Mouse (Mus musculus) lung, embryonic 16.5 days (tissue): ENCODE measurements at regions not wholly inside any gene's neighbourhood (a gene's known extent, or its start where the extent isn't known, plus 50 kb on each side); places are given as distances from the start of the nearest gene placed in this dataset.

Experiments used
- ATAC-seq: fragments of 200-750 bp; cut with Nextera tagmentation; 2 replicates; pipeline ENCODE4 v1.8.0; 2017; ENCODE audit warnings: low read depth, mild to moderate bottlenecking, moderate library complexity
- H3K27ac ChIP-seq: fragments of 300-500 bp; sonication (generic); 2 replicates; pipeline ENCODE4 v1.5.1; 2014; ENCODE audit warnings: mild to moderate bottlenecking, control low read depth, low read length
- H3K27me3 ChIP-seq: fragments of 300-500 bp; sonication (generic); 2 replicates; pipeline ENCODE4 v1.6.1; 2014; ENCODE audit warnings: low read depth, low read length, mixed read lengths; ENCODE audit not compliant: control insufficient read depth, insufficient read depth
- H3K36me3 ChIP-seq: fragments of 300-500 bp; sonication (generic); 2 replicates; pipeline ENCODE4 v1.6.1; 2014; ENCODE audit warnings: low read length; ENCODE audit not compliant: control insufficient read depth, insufficient read depth
- H3K4me1 ChIP-seq: fragments of 300-500 bp; sonication (generic); replicated peaks from 2 replicates; pipeline ENCODE4 v1.6.1; 2014; ENCODE audit warnings: low read length, mixed read lengths; ENCODE audit not compliant: control insufficient read depth, insufficient read depth
- H3K4me2 ChIP-seq: fragments of 300-500 bp; sonication (generic); 2 replicates; pipeline ENCODE4 v1.6.1; 2014; ENCODE audit warnings: low read depth, low read length, control low read depth
- H3K4me3 ChIP-seq: fragments of 300-500 bp; sonication (generic); 2 replicates; pipeline ENCODE4 v1.5.1; 2014; ENCODE audit warnings: mild to moderate bottlenecking, low read length, control low read depth
- H3K9ac ChIP-seq: fragments of 300-500 bp; sonication (generic); 2 replicates; pipeline ENCODE4 v1.6.1; 2014; ENCODE audit warnings: low read length, control low read depth
- H3K9me3 ChIP-seq: fragments of 300-500 bp; sonication (generic); 2 replicates; pipeline ENCODE4 v1.6.1; 2016; ENCODE audit warnings: low read length; ENCODE audit not compliant: control insufficient read depth
- WGBS: fragments of 180-500 bp; shearing (Covaris S2); extraction: QIAGEN DNeasy Blood & Tissue Kit; methylation state at CpG from one replicate; pipeline ENCODE4 v1.1.7; 2014; 5-methylcytosine and 5-hydroxymethylcytosine counted together

DNA sequence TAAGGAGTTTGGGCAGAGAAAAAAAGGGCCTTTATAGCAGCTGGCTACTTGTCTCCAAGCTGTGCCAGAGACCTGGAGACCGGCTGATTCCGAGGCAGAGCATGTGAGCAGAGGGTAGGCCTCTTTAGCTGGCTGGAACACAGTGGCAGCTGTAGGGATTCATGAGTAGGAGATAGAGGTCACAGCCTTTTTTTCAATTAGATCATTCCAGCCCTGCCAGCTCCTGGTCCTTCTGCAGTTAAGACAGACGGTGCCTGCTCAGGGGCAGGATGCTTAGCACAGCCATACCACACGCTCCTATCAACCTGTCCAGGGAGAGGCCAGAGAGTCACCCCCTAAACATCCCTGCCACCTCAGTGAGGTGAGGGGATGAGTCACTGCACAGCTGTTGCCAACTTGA, 302.1 kb downstream of the Galc start:
- WGBS: 44% methylated on average over 4 of the region's 4 CpGs
- Histone ChIP-seq H3K4me2 (no peak overlapping the region), H3K4me1 (no peaks in the 10 kb centered on the region; the same call in 1 of the 2 replicates), H3K9me3 (no peaks in the 10 kb centered on the region), H3K9ac (no peak overlapping the region), H3K4me3 (no peak overlapping the region), H3K36me3 (no peaks in the 10 kb centered on the region), H3K27ac (no peak overlapping the region), H3K27me3 (no peaks in the 10 kb centered on the region)
- no peak for ATAC-seq

DNA sequence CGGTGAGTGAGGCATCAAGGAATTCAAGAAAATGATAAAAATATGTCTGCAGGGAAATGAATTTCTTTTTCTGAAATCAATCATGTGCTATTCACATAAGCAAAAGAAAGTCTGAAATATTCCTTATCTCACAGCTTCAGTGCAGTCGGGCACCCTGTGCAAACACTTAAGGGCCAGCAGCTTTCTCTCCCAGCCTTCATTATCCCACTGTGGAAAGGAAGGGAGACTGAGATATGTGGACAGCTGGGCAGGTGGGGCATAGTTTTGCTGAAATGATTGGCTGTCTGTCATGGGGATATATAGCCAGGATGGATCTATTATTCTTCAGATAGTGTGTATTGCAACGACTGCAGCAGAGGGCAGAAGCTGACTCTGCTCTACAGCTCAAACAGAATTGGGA, 305.9 kb downstream of the Galc start:
- Histone ChIP-seq H3K4me2 (no peak overlapping the region), H3K27me3 (no peaks in the 10 kb centered on the region), H3K27ac (no peak overlapping the region), H3K4me1 (no peaks in the 10 kb centered on the region; the same call in 1 of the 2 replicates), H3K9me3 (no peaks in the 10 kb centered on the region; the same call in 1 of the 2 replicates), H3K4me3 (no peak overlapping the region), H3K9ac (no peak overlapping the region), H3K36me3 (no peaks in the 10 kb centered on the region)
- 38% methylated on average over 3 of the region's 3 CpGs for WGBS
- 0 out of 2 replicates have a peak, but pooled peaks have one; percentile 45 for ATAC-seq

DNA sequence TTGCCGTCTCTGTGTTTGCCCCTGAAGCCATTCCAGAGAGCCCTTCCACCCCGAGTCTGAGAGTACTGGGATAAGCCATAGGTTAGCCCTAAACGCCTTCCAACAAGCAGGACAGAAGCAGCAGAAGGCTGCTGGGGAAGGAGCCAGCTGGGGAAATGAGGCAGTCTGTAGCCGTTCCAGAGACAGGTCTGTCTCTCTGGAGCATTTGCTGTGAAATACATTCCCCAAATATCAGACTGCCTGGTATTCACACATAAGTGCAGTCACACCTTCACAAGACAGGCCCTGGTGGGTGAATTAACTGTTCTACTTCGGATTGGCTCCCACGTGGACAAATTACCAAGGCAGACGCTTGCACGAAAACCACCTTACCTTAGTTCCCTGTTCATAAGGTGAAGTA, 307.1 kb downstream of the Galc start:
- no peak overlapping the region for H3K9ac ChIP-seq
- H3K27me3 ChIP-seq: no peaks in the 10 kb centered on the region
- no peaks in the 10 kb centered on the region; the same call in 1 of the 2 replicates for H3K9me3 ChIP-seq
- no peak overlapping the region for H3K4me3 ChIP-seq
- H3K36me3 ChIP-seq: no peaks in the 10 kb centered on the region
- no peak overlapping the region for H3K27ac ChIP-seq
- H3K4me2 ChIP-seq: no peak overlapping the region
- ATAC-seq: no peak
- H3K4me1 ChIP-seq: no peaks in the 10 kb centered on the region; the same call in 1 of the 2 replicates
- 58% methylated on average over 8 of the region's 8 CpGs for WGBS

DNA sequence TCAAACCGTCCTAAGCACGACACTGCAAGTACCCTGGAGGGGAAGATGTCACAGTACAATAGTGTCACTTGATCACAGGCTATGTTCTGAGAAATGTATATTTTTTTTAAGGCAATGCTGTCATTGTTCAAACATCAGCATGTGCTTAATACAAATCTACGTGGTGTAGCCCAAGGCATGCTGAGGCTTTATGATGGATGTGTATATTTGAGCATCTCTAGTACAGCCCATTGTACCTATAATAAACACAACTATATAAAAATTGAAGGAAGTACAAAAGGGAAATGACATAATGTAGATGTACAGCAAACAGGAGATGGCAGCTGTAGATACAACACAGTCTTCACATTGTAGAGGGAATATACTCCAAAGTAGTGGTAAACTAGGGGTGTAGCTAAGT, 309.2 kb downstream of the Galc start:
- WGBS: 42% methylated on average over 3 of the region's 3 CpGs
- H3K4me3 ChIP-seq: no peak overlapping the region
- no peaks in the 10 kb centered on the region for H3K36me3 ChIP-seq
- no peaks in the 10 kb centered on the region; the same call in 1 of the 2 replicates for H3K9me3 ChIP-seq
- ATAC-seq: peak; percentile 75
- no peaks in the 10 kb centered on the region; the same call in 1 of the 2 replicates for H3K4me1 ChIP-seq
- H3K4me2 ChIP-seq: no peak overlapping the region
- H3K27ac ChIP-seq: no peak overlapping the region
- no peaks in the 10 kb centered on the region for H3K27me3 ChIP-seq
- H3K9ac ChIP-seq: no peak overlapping the region

DNA sequence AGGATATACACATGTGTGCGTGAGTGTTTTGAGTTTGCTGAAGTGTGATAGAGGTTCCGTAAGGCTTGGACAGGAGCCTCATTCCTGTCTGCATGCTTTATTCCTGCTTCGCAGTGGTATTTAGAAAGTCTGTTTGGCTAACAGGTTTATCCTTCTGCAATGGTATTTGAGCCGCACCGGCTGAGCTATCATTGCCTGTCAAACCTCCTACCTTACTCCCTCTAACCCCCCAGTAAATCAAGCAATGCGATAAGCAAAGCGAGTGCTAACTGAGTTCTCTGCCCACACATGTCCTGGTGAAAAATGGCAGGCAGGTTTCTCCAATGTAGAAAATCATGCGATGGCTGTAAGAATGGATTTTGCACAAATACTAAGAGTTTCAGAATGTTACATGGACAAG, 311.8 kb downstream of the Galc start:
- H3K9me3 ChIP-seq: no peaks in the 10 kb centered on the region; the same call in 1 of the 2 replicates
- no peaks in the 10 kb centered on the region for H3K36me3 ChIP-seq
- H3K4me1 ChIP-seq: no peaks in the 10 kb centered on the region
- no peak overlapping the region for H3K4me3 ChIP-seq
- H3K27ac ChIP-seq: no peak overlapping the region
- H3K9ac ChIP-seq: no peak overlapping the region
- no peak for ATAC-seq
- WGBS: 70% methylated on average over 8 of the region's 8 CpGs
- no peak overlapping the region for H3K4me2 ChIP-seq
- no peaks in the 10 kb centered on the region for H3K27me3 ChIP-seq

DNA sequence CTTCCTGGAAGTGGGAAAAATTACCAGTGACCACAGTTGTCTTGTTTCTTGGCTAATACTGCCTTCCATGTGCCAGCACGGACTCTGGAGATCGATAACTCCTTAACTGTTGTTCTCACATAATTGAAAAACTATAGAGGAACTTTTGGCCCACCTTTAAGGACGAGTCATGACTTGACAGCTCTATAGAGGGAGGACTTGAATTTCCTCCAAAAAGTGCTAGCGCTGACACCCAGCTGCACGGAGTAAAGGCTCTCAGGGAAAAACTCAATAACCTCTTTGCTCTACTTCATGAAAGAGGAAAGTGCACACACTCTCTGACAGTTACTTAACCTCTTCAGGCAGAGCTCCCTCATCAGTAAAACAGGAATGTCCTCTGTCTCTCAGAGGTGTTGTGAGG, 320.9 kb downstream of the Galc start:
- 52% methylated on average over 5 of the region's 5 CpGs for WGBS
- no peak for ATAC-seq
- H3K9ac ChIP-seq: no peak overlapping the region
- no peak overlapping the region for H3K4me3 ChIP-seq
- no peak overlapping the region for H3K27ac ChIP-seq
- no peaks in the 10 kb centered on the region for H3K9me3 ChIP-seq
- no peak overlapping the region for H3K4me2 ChIP-seq
- no peaks in the 10 kb centered on the region for H3K36me3 ChIP-seq
- H3K27me3 ChIP-seq: no peaks in the 10 kb centered on the region
- no peaks in the 10 kb centered on the region for H3K4me1 ChIP-seq

DNA sequence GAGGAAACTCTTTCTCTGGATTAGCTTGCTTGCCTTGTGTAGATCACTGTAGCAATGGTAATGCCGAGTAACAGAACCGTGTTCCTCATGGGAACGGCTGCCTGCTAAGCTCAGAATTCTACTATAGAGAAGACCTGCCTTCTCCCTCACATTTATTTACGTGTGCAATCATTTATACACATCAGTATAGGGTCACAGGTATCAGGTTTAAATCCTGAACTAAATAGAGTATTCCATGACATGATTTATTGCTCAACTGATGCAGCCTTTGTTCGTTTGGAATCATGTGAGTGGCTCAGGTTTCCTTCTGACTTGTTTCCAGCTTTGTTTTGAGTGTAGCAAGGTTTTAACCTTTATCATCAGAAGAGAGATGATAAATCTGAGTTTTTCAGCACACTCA, 329.4 kb downstream of the Galc start:
- Histone ChIP-seq H3K4me3 (no peak overlapping the region), H3K27ac (no peak overlapping the region), H3K4me2 (no peak overlapping the region), H3K27me3 (no peaks in the 10 kb centered on the region), H3K9ac (no peak overlapping the region), H3K36me3 (no peaks in the 10 kb centered on the region), H3K4me1 (no peaks in the 10 kb centered on the region), H3K9me3 (no peaks in the 10 kb centered on the region)
- no peak for ATAC-seq
- 69% methylated on average over 5 of the region's 5 CpGs for WGBS

DNA sequence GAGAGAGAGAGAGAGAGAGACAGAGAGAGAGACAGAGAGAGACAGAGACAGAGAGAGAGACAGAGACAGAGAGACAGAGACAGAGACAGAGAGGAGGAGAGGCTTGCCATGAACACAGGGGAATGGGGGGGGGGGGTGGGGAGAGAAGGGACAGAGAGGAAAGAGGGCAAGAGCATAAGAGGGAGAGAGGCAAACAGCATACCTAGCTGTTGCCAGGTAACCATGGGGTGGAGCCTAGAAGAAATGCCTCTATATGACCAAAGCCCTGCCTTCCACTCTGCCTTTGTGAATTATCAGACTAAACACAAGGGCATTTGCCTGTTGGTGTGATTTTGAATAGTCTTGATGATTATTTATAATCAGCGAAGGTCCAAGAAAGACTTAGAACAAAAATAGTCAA, 332.2 kb downstream of the Galc start:
- ATAC-seq: peak; percentile 59; the same call in 1 of the 2 replicates
- H3K4me1 ChIP-seq: no peaks in the 10 kb centered on the region
- 82% methylated on average over 1 of the region's 1 CpGs for WGBS
- H3K27ac ChIP-seq: no peak overlapping the region
- no peak overlapping the region for H3K4me2 ChIP-seq
- H3K4me3 ChIP-seq: no peak overlapping the region
- H3K27me3 ChIP-seq: no peaks in the 10 kb centered on the region
- no peaks in the 10 kb centered on the region for H3K36me3 ChIP-seq
- no peaks in the 10 kb centered on the region for H3K9me3 ChIP-seq
- H3K9ac ChIP-seq: no peak overlapping the region

DNA sequence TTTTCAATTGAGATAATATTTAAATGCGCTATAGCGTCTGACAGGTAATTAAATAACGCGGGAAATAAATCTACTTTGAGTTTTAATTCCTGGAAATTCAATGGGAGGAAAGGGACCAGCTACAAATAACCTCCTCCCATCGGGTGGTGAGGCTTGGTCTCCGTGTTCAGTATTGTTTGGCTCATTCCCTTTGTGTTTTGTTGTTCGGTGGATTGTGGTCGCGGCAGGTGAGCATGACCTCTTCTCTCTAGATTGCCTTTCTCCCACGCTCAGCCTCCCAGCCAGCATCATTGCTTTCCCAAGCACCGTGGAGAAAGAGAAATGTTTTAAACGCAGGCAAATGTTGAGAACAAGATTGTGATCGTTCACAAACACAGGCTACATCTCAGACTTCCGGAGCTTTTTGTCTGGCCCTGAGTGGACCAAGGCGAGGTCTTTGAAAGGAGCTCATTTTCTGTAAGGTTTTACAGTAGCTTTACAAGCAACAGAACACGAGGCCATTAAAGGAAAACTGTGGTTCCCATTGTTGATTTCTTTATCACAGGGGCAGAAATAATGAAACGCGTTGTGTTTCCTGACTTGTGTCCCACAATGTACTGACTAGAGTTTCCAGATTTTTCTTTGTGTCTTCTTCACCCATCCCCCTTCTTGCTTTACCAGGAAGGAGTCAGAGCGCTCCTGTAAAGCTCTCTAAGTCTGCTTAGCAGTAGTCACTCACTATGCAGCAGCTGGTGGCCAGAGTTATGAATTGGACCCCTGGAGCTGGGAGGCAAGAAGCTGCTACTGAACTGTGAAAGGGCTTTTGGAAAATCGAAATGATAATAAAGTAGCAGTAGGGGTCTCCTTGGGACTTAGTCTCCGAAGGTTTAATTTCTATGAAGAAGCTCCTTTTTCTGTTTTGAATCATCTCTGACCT, 337.7 kb downstream of the Galc start:
- Histone ChIP-seq H3K4me3 (no peak overlapping the region), H3K27me3 (no peaks in the 10 kb centered on the region), H3K4me2 (no peak overlapping the region), H3K27ac (no peak overlapping the region), H3K9ac (no peak overlapping the region), H3K4me1 (no peaks in the 10 kb centered on the region), H3K36me3 (no peaks in the 10 kb centered on the region), H3K9me3 (no peaks in the 10 kb centered on the region)
- WGBS: 75% methylated on average over 21 of the region's 21 CpGs
- ATAC-seq: no peak
